13 mouse cellular contexts compared by ENCODE assay signal in genomic region chr1:34805931-34806520, GRCm38 (mm10). TPM values are rescaled to one million over a fixed set of nuclear protein-coding genes. Genes with fewer than 3 reads are reported as not detected.
DNase-seq lines count a peak whose midpoint lies in the region; ATAC-seq lines count a peak whose summit lies in the region.
"Had no signal": no experiment of that assay in that cellular context is flagged by ENCODE, and none has a peak within 500 bp of the region (broad histone marks: within the 10 kb centered on the region; RNA-seq: fewer than 3 reads in every experiment).

No protein-coding gene starts in this region.

- peaks cover 8% of the 10 kb centered on the region; the same call in 1 of the 2 replicates for H3K27me3 ChIP-seq in kidney, embryonic 15.5 days
- H3K27me3 ChIP-seq in neural tube, embryonic 13.5 days = no peaks in the 10 kb centered on the region
- H3K27me3 ChIP-seq in neural tube, embryonic 15.5 days (replicated peaks) = no peaks in the 10 kb centered on the region
- H3K27me3 ChIP-seq: hindbrain, embryonic 15.5 days had no signal

- 20% methylated on average over 35 of the region's 35 CpGs for WGBS in kidney, embryonic 15.5 days
- 16% methylated on average over 35 of the region's 35 CpGs for WGBS in neural tube, embryonic 13.5 days
- WGBS in neural tube, embryonic 15.5 days = 23% methylated on average over 35 of the region's 35 CpGs

- H3K4me2 ChIP-seq in kidney, embryonic 15.5 days = peak overlapping the region; percentile 21; the same call in 1 of the 2 replicates
- H3K4me2 ChIP-seq in neural tube, embryonic 13.5 days = peak overlapping the region; percentile 1; the same call in 1 of the 2 replicates
- H3K4me2 ChIP-seq in neural tube, embryonic 15.5 days = no peak overlapping the region
- H3K4me2 ChIP-seq: forebrain, embryonic 12.5 days; hindbrain, embryonic 15.5 days had no signal

- H3K9ac ChIP-seq in kidney, embryonic 15.5 days = no peak overlapping the region
- no peak overlapping the region for H3K9ac ChIP-seq in neural tube, embryonic 13.5 days
- H3K9ac ChIP-seq in neural tube, embryonic 15.5 days (replicated peaks) = no peak overlapping the region
- H3K9ac ChIP-seq: forebrain, embryonic 12.5 days; hindbrain, embryonic 15.5 days had no signal

- H3K9me3 ChIP-seq in kidney, embryonic 15.5 days (replicated peaks) = no peaks in the 10 kb centered on the region
- H3K9me3 ChIP-seq in neural tube, embryonic 13.5 days = no peaks in the 10 kb centered on the region
- H3K9me3 ChIP-seq in neural tube, embryonic 15.5 days (replicated peaks) = no peaks in the 10 kb centered on the region
- H3K9me3 ChIP-seq: forebrain, embryonic 12.5 days; hindbrain, embryonic 15.5 days had no signal

- DNase-seq in cerebellum, postnatal 10 days = peak; percentile 44 to 63
- no peak for DNase-seq in cerebellum, adult 11 months
- no peak for DNase-seq in kidney, adult 8-10 months
- peak; percentile 66 for DNase-seq in testis, postnatal 10 days (ENCODE audit: low spot score)
- DNase-seq in embryo, embryonic 10.5 days (ENCODE audit: low spot score) = no peak
- DNase-seq: heart, adult 2 months; lung, adult 2 months; right cerebral cortex, postnatal 4 days had no signal

- no peak overlapping the region for H3K4me3 ChIP-seq in kidney, embryonic 15.5 days (replicated peaks)
- H3K4me3 ChIP-seq in neural tube, embryonic 13.5 days = no peak overlapping the region
- H3K4me3 ChIP-seq in neural tube, embryonic 15.5 days (replicated peaks) = no peak overlapping the region
- H3K4me3 ChIP-seq: forebrain, embryonic 12.5 days; heart, adult 2 months; hindbrain, embryonic 15.5 days had no signal

- peaks cover 19% of the 10 kb centered on the region for H3K4me1 ChIP-seq in kidney, embryonic 15.5 days
- H3K4me1 ChIP-seq in neural tube, embryonic 13.5 days (replicated peaks) = peaks cover 59% of the 10 kb centered on the region
- peaks cover 47% of the 10 kb centered on the region for H3K4me1 ChIP-seq in neural tube, embryonic 15.5 days

- ATAC-seq in kidney, embryonic 15.5 days (replicated peaks; ENCODE audit: low FRiP score) = no peak
- ATAC-seq in neural tube, embryonic 13.5 days (ENCODE audit: low read depth) = no peak
- no peak for ATAC-seq in neural tube, embryonic 15.5 days (ENCODE audit: low FRiP score)

- H3K36me3 ChIP-seq in kidney, embryonic 15.5 days = peaks cover 23% of the 10 kb centered on the region
- peaks cover 49% of the 10 kb centered on the region for H3K36me3 ChIP-seq in neural tube, embryonic 13.5 days
- peaks cover 36% of the 10 kb centered on the region for H3K36me3 ChIP-seq in neural tube, embryonic 15.5 days

- H3K27ac ChIP-seq in kidney, embryonic 15.5 days = no peak overlapping the region
- no peak overlapping the region for H3K27ac ChIP-seq in neural tube, embryonic 13.5 days (replicated peaks)
- H3K27ac ChIP-seq in neural tube, embryonic 15.5 days (replicated peaks) = no peak overlapping the region
- H3K27ac ChIP-seq: forebrain, embryonic 12.5 days; heart, adult 2 months; hindbrain, embryonic 15.5 days had no signal

RNA-seq across cellular contexts. Expression of gene Fam168b, which starts 36.8 kb away (rescaled TPM):
- polyA plus RNA-seq in kidney, embryonic 15.5 days (2015; fragmentation: Nextera tagmentation; extraction: Ambion mirVana) = 71.4 and 78.4 TPM in 2 replicates
- 127 and 131 TPM in 2 replicates for polyA plus RNA-seq in neural tube, embryonic 13.5 days (2015; fragmentation: Nextera tagmentation; extraction: Ambion mirVana)
- 107 and 119 TPM in 2 replicates for polyA plus RNA-seq in neural tube, embryonic 15.5 days (2015; fragmentation: Nextera tagmentation; extraction: Ambion mirVana)

RNA-seq across cellular contexts. Expression of gene Plekhb2, which starts 43.8 kb away (rescaled TPM):
- polyA plus RNA-seq in kidney, embryonic 15.5 days (2015; fragmentation: Nextera tagmentation; extraction: Ambion mirVana) = 34.2 and 37.8 TPM in 2 replicates
- 74.2 and 86.4 TPM in 2 replicates for polyA plus RNA-seq in neural tube, embryonic 13.5 days (2015; fragmentation: Nextera tagmentation; extraction: Ambion mirVana)
- polyA plus RNA-seq in neural tube, embryonic 15.5 days (2015; fragmentation: Nextera tagmentation; extraction: Ambion mirVana) = 81.7 and 84.0 TPM in 2 replicates

Comparison
In these comparisons a context has a peak if more than half of its experiments do, and no peak if none do; other contexts are left out.
1. DNase-seq: peak in cerebellum, postnatal 10 days (2 of 2) and testis, postnatal 10 days (single experiment); none in cerebellum, adult 11 months (single experiment), kidney, adult 8-10 months (0 of 2) and embryo, embryonic 10.5 days (single experiment).